Mouse (Mus musculus): ENCODE data around the gene Rubcnl. TPM values are rescaled to one million over a fixed set of nuclear protein-coding genes. Genes with fewer than 3 reads are reported as not detected.

The Rubcnl gene
- polyA plus RNA-seq, 1 experiment from 2014 or later, result 0.84 TPM

DNA sequence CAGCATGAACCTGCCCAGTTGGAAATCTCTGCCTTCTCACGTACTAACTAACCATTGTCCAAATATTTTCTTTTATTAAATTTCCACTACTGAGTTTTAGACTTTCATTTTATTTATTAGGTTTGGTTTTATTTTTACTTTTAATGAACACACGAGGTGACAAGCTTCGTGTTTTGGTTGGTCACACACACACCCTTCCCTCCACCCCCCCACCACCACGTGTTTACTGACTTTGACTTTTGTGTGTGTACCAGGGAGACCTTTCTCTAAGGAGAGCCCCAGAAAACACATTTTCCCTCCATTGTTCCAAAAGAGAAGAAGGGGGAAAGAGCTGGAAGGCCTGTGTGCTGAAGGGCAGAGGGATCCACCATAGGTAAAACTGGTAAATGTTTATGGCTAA is 30.2 kb upstream of the Rubcnl start:
- no peak for ATAC-seq (ENCODE audit: insufficient number of reproducible peaks, insufficient read depth, low FRiP score, low read depth)
- 56% methylated on average over 4 of the region's 4 CpGs for WGBS
- H3K9ac ChIP-seq (replicated peaks; ENCODE audit: low read depth, low read length), result no peak overlapping the region

DNA sequence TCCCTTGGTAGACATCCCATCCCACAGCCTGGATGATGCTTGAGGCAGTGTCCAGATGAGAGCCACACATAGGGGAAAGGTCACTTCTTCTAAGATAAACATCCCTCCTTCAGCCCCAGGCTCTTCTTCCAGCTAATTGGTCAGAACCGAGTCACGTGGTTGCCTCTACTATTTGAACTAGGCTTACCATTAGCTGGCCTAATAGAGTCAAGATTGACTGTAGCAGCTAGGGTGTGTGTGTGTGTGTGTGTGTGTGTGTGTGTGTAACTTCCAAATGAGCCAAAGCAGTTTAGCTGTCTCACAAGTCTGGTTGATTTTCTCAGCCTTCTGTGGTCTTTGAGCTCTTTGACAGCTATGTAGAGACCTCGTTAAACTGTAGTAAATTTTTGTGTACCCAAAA is 29.3 kb upstream of the Rubcnl start:
- no peak overlapping the region for H3K4me3 ChIP-seq (ENCODE audit: low read depth, low read length)
- H3K27me3 ChIP-seq (ENCODE audit: control insufficient read depth, insufficient read depth, low read length), result no peaks in the 10 kb centered on the region
- no peak overlapping the region for H3K4me2 ChIP-seq (replicated peaks; ENCODE audit: low read depth, low read length)
- no peaks in the 10 kb centered on the region for H3K36me3 ChIP-seq (ENCODE audit: control insufficient read depth, insufficient read depth, low read length)
- no peak overlapping the region for H3K9ac ChIP-seq (replicated peaks; ENCODE audit: low read depth, low read length)
- H3K27ac ChIP-seq (ENCODE audit: low read length), result no peak overlapping the region
- H3K9me3 ChIP-seq (ENCODE audit: control insufficient read depth, low read depth, low read length), result no peaks in the 10 kb centered on the region
- no peaks in the 10 kb centered on the region for H3K4me1 ChIP-seq (ENCODE audit: control insufficient read depth, insufficient read depth, low read length)
- 60% methylated on average over 3 of the region's 3 CpGs for WGBS
- no peak for ATAC-seq (ENCODE audit: insufficient number of reproducible peaks, insufficient read depth, low FRiP score, low read depth)

More for the DNA sequence above, 30.2 kb upstream of the Rubcnl start:
- no peaks in the 10 kb centered on the region for H3K4me1 ChIP-seq (ENCODE audit: control insufficient read depth, insufficient read depth, low read length)
- H3K27me3 ChIP-seq (ENCODE audit: control insufficient read depth, insufficient read depth, low read length), result no peaks in the 10 kb centered on the region
- no peak overlapping the region for H3K4me2 ChIP-seq (replicated peaks; ENCODE audit: low read depth, low read length)
- H3K36me3 ChIP-seq (ENCODE audit: control insufficient read depth, insufficient read depth, low read length), result no peaks in the 10 kb centered on the region
- no peak overlapping the region for H3K27ac ChIP-seq (ENCODE audit: low read length)
- H3K4me3 ChIP-seq (ENCODE audit: low read depth, low read length), result no peak overlapping the region
- no peaks in the 10 kb centered on the region for H3K9me3 ChIP-seq (ENCODE audit: control insufficient read depth, low read depth, low read length)

DNA sequence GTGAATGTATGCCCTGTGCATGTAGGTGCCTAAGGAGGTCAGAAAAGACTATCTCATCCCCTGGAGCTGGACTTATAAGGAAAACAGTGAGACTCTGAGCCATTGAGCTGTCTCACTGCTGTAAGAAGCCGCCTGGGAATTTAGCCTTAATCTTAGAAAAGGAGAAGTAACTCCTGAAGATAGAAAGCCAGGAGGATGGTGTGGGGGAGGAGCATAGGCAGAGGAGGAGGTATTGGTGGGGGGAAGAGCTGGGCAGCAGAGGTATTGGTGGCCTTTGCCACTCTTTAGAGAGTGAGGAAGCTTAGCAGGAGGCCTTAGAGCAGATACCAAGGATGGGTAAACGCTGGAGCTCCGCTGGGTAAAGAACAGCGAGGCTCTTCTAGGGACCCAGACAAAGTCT is 26.5 kb upstream of the Rubcnl start:
- Histone ChIP-seq H3K4me1 (ENCODE audit: control insufficient read depth, insufficient read depth, low read length) (no peaks in the 10 kb centered on the region), H3K27ac (ENCODE audit: low read length) (no peak overlapping the region), H3K27me3 (ENCODE audit: control insufficient read depth, insufficient read depth, low read length) (no peaks in the 10 kb centered on the region), H3K4me3 (ENCODE audit: low read depth, low read length) (no peak overlapping the region), H3K36me3 (ENCODE audit: control insufficient read depth, insufficient read depth, low read length) (no peaks in the 10 kb centered on the region), H3K4me2 (replicated peaks; ENCODE audit: low read depth, low read length) (no peak overlapping the region), H3K9me3 (ENCODE audit: control insufficient read depth, low read depth, low read length) (no peaks in the 10 kb centered on the region), H3K9ac (replicated peaks; ENCODE audit: low read depth, low read length) (no peak overlapping the region)
- ATAC-seq (ENCODE audit: insufficient number of reproducible peaks, insufficient read depth, low FRiP score, low read depth), result no peak
- 55% methylated on average over 4 of the region's 4 CpGs for WGBS

DNA sequence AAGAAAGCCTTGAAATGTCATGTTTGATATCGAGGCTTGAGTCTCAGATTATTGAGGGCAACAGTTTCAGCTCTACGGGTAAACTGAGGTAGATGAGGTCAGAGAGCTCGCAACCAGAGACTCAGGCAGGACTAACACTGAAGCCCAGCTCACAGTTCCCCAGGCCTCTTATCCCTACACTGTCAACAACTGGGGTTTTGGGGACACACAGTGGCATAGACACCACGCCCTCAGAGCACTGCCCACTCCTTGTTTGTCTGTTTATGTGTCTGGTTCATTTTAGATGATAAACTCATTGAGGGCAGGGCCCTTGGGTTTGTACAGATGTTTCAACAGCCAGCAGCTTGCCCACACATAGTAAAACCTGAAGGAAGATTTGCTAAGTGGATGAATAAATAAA is 25.9 kb upstream of the Rubcnl start:
- no peak for ATAC-seq (ENCODE audit: insufficient number of reproducible peaks, insufficient read depth, low FRiP score, low read depth)
- Histone ChIP-seq H3K4me3 (ENCODE audit: low read depth, low read length) (no peak overlapping the region), H3K27me3 (ENCODE audit: control insufficient read depth, insufficient read depth, low read length) (no peaks in the 10 kb centered on the region), H3K4me2 (replicated peaks; ENCODE audit: low read depth, low read length) (no peak overlapping the region), H3K9me3 (ENCODE audit: control insufficient read depth, low read depth, low read length) (no peaks in the 10 kb centered on the region), H3K9ac (replicated peaks; ENCODE audit: low read depth, low read length) (no peak overlapping the region), H3K36me3 (ENCODE audit: control insufficient read depth, insufficient read depth, low read length) (no peaks in the 10 kb centered on the region), H3K27ac (ENCODE audit: low read length) (no peak overlapping the region), H3K4me1 (ENCODE audit: control insufficient read depth, insufficient read depth, low read length) (no peaks in the 10 kb centered on the region)
- WGBS, result 78% methylated on average over 4 of the region's 4 CpGs

DNA sequence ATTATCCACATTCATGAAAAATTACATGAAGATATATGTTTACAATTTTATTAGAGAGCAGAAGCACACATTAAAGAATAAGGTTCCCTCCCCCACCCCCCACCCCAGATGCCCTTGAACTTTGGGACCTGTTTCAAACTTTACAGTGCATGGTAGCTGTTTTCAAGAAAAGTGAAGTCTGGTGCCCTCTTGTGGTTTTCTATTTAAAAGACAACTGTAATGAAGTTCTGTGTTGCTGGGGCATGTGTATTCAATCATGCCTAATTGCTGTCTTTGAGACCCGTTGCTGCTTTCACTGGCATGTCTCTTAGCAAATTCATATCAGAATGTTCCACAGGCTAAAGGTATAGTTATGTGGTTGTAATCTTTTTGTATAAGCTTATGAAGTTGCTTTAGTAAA is 25.3 kb upstream of the Rubcnl start:
- Histone ChIP-seq H3K4me2 (replicated peaks; ENCODE audit: low read depth, low read length) (no peak overlapping the region), H3K27me3 (ENCODE audit: control insufficient read depth, insufficient read depth, low read length) (no peaks in the 10 kb centered on the region), H3K9me3 (ENCODE audit: control insufficient read depth, low read depth, low read length) (no peaks in the 10 kb centered on the region), H3K9ac (replicated peaks; ENCODE audit: low read depth, low read length) (no peak overlapping the region), H3K36me3 (ENCODE audit: control insufficient read depth, insufficient read depth, low read length) (no peaks in the 10 kb centered on the region), H3K4me1 (ENCODE audit: control insufficient read depth, insufficient read depth, low read length) (no peaks in the 10 kb centered on the region), H3K27ac (ENCODE audit: low read length) (no peak overlapping the region), H3K4me3 (ENCODE audit: low read depth, low read length) (no peak overlapping the region)
- 0% methylated on average over 1 of the region's 1 CpGs for WGBS
- ATAC-seq (ENCODE audit: insufficient number of reproducible peaks, insufficient read depth, low FRiP score, low read depth), result no peak

DNA sequence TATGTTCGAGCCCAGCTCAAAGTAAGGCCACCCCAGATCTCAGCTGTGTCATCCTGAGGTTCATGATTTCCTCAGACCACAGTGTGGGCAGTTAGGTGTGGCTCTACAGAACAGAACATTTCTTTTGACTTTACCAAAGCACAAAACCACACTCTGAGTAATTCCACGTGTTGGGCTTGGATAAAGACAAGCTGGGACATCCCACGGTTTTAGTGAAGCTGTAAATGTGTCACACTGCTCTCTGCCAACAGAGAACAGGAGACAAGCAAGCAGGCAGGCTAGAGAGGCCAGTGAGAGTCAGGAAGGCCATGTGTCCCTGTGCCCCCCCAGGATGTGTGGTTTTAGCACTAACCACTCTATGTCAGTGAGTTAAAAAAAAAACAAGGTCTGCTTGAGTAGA is 19.3 kb upstream of the Rubcnl start:
- no peaks in the 10 kb centered on the region for H3K4me1 ChIP-seq (ENCODE audit: control insufficient read depth, insufficient read depth, low read length)
- H3K9me3 ChIP-seq (ENCODE audit: control insufficient read depth, low read depth, low read length), result no peaks in the 10 kb centered on the region
- no peaks in the 10 kb centered on the region for H3K36me3 ChIP-seq (ENCODE audit: control insufficient read depth, insufficient read depth, low read length)
- no peak overlapping the region for H3K9ac ChIP-seq (replicated peaks; ENCODE audit: low read depth, low read length)
- WGBS, result 49% methylated on average over 3 of the region's 3 CpGs
- H3K27ac ChIP-seq (ENCODE audit: low read length), result no peak overlapping the region
- ATAC-seq (ENCODE audit: insufficient number of reproducible peaks, insufficient read depth, low FRiP score, low read depth), result no peak
- no peaks in the 10 kb centered on the region for H3K27me3 ChIP-seq (ENCODE audit: control insufficient read depth, insufficient read depth, low read length)
- no peak overlapping the region for H3K4me2 ChIP-seq (replicated peaks; ENCODE audit: low read depth, low read length)
- no peak overlapping the region for H3K4me3 ChIP-seq (ENCODE audit: low read depth, low read length)

DNA sequence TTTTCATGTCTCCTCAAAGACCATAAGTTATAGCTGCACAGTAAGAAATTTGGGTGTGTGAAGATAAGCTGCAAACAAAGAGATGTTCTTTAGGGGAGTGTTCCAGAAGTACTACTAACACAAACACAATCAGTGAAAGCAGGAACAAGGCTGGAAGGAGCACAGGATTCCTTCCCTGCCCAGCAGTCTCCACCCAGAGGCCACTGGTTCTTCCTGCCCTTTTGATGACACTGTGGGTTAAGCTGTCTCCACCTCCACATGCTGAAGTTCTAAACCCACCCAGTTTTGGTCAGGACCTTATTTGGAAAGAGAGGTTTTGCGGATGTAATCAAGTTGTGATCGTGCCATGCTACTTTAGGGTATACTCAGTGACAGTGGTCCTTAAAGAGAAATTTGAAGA is 18.8 kb upstream of the Rubcnl start:
- no peaks in the 10 kb centered on the region for H3K36me3 ChIP-seq (ENCODE audit: control insufficient read depth, insufficient read depth, low read length)
- H3K4me3 ChIP-seq (ENCODE audit: low read depth, low read length), result no peak overlapping the region
- H3K9ac ChIP-seq (replicated peaks; ENCODE audit: low read depth, low read length), result no peak overlapping the region
- no peaks in the 10 kb centered on the region for H3K4me1 ChIP-seq (ENCODE audit: control insufficient read depth, insufficient read depth, low read length)
- 80% methylated on average over 2 of the region's 2 CpGs for WGBS
- ATAC-seq (ENCODE audit: insufficient number of reproducible peaks, insufficient read depth, low FRiP score, low read depth), result no peak
- H3K27me3 ChIP-seq (ENCODE audit: control insufficient read depth, insufficient read depth, low read length), result no peaks in the 10 kb centered on the region
- H3K4me2 ChIP-seq (replicated peaks; ENCODE audit: low read depth, low read length), result no peak overlapping the region
- H3K27ac ChIP-seq (ENCODE audit: low read length), result no peak overlapping the region
- H3K9me3 ChIP-seq (ENCODE audit: control insufficient read depth, low read depth, low read length), result no peaks in the 10 kb centered on the region

DNA sequence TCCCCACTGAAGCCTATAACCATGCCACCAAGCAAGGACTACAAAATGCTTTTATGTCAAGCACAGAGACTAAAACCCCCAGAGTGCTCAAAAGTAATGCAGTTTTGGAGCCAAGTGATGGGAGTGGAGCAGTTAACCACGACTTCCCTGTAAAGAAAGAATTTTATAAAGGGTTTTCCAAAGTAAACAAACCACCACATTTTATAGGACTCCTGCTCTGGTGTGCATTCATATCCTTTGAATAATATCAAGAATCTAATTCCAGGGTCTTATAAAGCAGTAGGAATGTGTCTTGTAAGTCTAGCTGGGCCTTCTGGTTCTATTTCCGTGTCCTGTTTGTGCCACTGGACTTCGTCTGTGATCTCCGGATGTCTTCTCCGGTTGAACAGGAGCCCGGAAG is 14.5 kb upstream of the Rubcnl start:
- Histone ChIP-seq H3K9me3 (ENCODE audit: control insufficient read depth, low read depth, low read length) (no peaks in the 10 kb centered on the region), H3K4me2 (replicated peaks; ENCODE audit: low read depth, low read length) (no peak overlapping the region), H3K4me1 (ENCODE audit: control insufficient read depth, insufficient read depth, low read length) (no peaks in the 10 kb centered on the region), H3K27ac (ENCODE audit: low read length) (no peak overlapping the region), H3K27me3 (ENCODE audit: control insufficient read depth, insufficient read depth, low read length) (no peaks in the 10 kb centered on the region), H3K36me3 (ENCODE audit: control insufficient read depth, insufficient read depth, low read length) (no peaks in the 10 kb centered on the region), H3K9ac (replicated peaks; ENCODE audit: low read depth, low read length) (no peak overlapping the region), H3K4me3 (ENCODE audit: low read depth, low read length) (no peak overlapping the region)
- WGBS, result 73% methylated on average over 6 of the region's 6 CpGs
- no peak for ATAC-seq (ENCODE audit: insufficient number of reproducible peaks, insufficient read depth, low FRiP score, low read depth)

DNA sequence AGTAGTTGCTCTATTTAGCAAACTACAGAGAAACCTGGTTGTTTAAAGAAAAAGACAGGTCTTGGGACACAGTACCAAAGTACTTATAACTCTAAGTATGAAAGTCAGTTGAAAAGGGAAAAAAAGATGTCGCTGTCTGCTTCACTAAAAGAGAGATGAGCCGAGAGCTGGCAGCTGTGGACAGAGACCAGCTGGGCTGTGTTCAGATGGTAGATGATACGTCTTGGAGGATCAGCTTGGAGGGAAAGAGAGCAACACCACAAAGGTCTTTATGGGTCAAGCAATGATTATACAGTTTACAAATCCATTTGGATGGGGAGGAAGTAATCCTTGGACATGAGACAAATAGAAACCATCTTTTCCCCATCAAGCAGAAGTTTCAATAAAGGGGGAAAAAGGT is 12.5 kb upstream of the Rubcnl start:
- WGBS, result 41% methylated on average over 3 of the region's 3 CpGs
- no peaks in the 10 kb centered on the region for H3K36me3 ChIP-seq (ENCODE audit: control insufficient read depth, insufficient read depth, low read length)
- ATAC-seq (ENCODE audit: insufficient number of reproducible peaks, insufficient read depth, low FRiP score, low read depth), result no peak
- no peaks in the 10 kb centered on the region for H3K4me1 ChIP-seq (ENCODE audit: control insufficient read depth, insufficient read depth, low read length)
- no peak overlapping the region for H3K27ac ChIP-seq (ENCODE audit: low read length)
- H3K9ac ChIP-seq (replicated peaks; ENCODE audit: low read depth, low read length), result no peak overlapping the region
- H3K9me3 ChIP-seq (ENCODE audit: control insufficient read depth, low read depth, low read length), result no peaks in the 10 kb centered on the region
- no peak overlapping the region for H3K4me2 ChIP-seq (replicated peaks; ENCODE audit: low read depth, low read length)
- no peak overlapping the region for H3K4me3 ChIP-seq (ENCODE audit: low read depth, low read length)
- H3K27me3 ChIP-seq (ENCODE audit: control insufficient read depth, insufficient read depth, low read length), result no peaks in the 10 kb centered on the region
